Mouse (Mus musculus): ENCODE data around the gene Polr2b. TPM values are rescaled to one million over a fixed set of nuclear protein-coding genes. Genes with fewer than 3 reads are reported as not detected.

The Polr2b gene
- polyA plus RNA-seq, 1 experiment from 2014 or later = 60.3 TPM

- Histone ChIP-seq H3K4me1 (peaks cover 25% of the 10 kb centered on the region), H3K36me3 (peaks cover 48% of the 10 kb centered on the region), H3K27me3 (ENCODE audit: insufficient read depth, poor library complexity, severe bottlenecking) (no peaks in the 10 kb centered on the region), H3K27ac (peak overlapping the region; percentile 94), H3K4me3 (peak overlapping the region; percentile 93), H3K9me3 (no peaks in the 10 kb centered on the region)
- under 1% methylated on average over 76 of the region's 76 CpGs for WGBS
- DNase-seq (ENCODE audit: low spot score) = peak; percentile 77
Observed at GRCm38 (mm10) chr5:77309051-77309906, 668 bp upstream of the Polr2b start.

- peaks cover 63% of the 10 kb centered on the region for H3K36me3 ChIP-seq
- no peak overlapping the region for H3K4me3 ChIP-seq
Observed at GRCm38 (mm10) chr5:77314206-77314605, 4.3 kb downstream of the Polr2b start.

GRCm38 (mm10) chr5:77314986-77315385, 5.0 kb downstream of the Polr2b start:
- Histone ChIP-seq H3K4me3 (no peak overlapping the region), H3K4me1 (peaks cover 7% of the 10 kb centered on the region; the same call in 1 of the 2 replicates), H3K9me3 (no peaks in the 10 kb centered on the region), H3K27ac (no peak overlapping the region), H3K36me3 (peaks cover 68% of the 10 kb centered on the region), H3K27me3 (ENCODE audit: insufficient read depth, poor library complexity, severe bottlenecking) (no peaks in the 10 kb centered on the region)
- no peak for DNase-seq (ENCODE audit: low spot score)
- WGBS = 89% methylated on average over 6 of the region's 6 CpGs

More at GRCm38 (mm10) chr5:77314206-77314605, 4.3 kb downstream of the Polr2b start:
- Histone ChIP-seq H3K4me1 (peaks cover 11% of the 10 kb centered on the region), H3K9me3 (no peaks in the 10 kb centered on the region), H3K27ac (no peak overlapping the region), H3K27me3 (ENCODE audit: insufficient read depth, poor library complexity, severe bottlenecking) (no peaks in the 10 kb centered on the region)
- DNase-seq (ENCODE audit: low spot score) = no peak
- 90% methylated on average over 4 of the region's 4 CpGs for WGBS

GRCm38 (mm10) chr5:77324936-77325335, 15.0 kb downstream of the Polr2b start:
- WGBS = 74% methylated on average over 1 of the region's 1 CpGs
- H3K9me3 ChIP-seq = no peaks in the 10 kb centered on the region
- no peaks in the 10 kb centered on the region for H3K4me1 ChIP-seq
- peaks cover 96% of the 10 kb centered on the region for H3K36me3 ChIP-seq
- DNase-seq (ENCODE audit: low spot score) = no peak
- no peak overlapping the region for H3K27ac ChIP-seq
- no peaks in the 10 kb centered on the region for H3K27me3 ChIP-seq (ENCODE audit: insufficient read depth, poor library complexity, severe bottlenecking)
- H3K4me3 ChIP-seq = no peak overlapping the region

- no peak overlapping the region for H3K27ac ChIP-seq
- H3K36me3 ChIP-seq = peaks cover 95% of the 10 kb centered on the region
- no peak for DNase-seq (ENCODE audit: low spot score)
- H3K4me1 ChIP-seq = no peaks in the 10 kb centered on the region
- 83% methylated on average over 5 of the region's 5 CpGs for WGBS
- no peaks in the 10 kb centered on the region for H3K9me3 ChIP-seq
- H3K4me3 ChIP-seq = no peak overlapping the region
- H3K27me3 ChIP-seq (ENCODE audit: insufficient read depth, poor library complexity, severe bottlenecking) = no peaks in the 10 kb centered on the region
Observed at GRCm38 (mm10) chr5:77330154-77330553, 20.2 kb downstream of the Polr2b start.

- Histone ChIP-seq H3K4me1 (no peaks in the 10 kb centered on the region), H3K4me3 (no peak overlapping the region), H3K9me3 (no peaks in the 10 kb centered on the region), H3K27ac (no peak overlapping the region), H3K27me3 (ENCODE audit: insufficient read depth, poor library complexity, severe bottlenecking) (no peaks in the 10 kb centered on the region), H3K36me3 (peaks cover 88% of the 10 kb centered on the region)
- DNase-seq (ENCODE audit: low spot score) = no peak
- WGBS = 91% methylated on average over 4 of the region's 4 CpGs
Observed at GRCm38 (mm10) chr5:77340033-77340432, 30.1 kb downstream of the Polr2b start.

- Histone ChIP-seq H3K27ac (no peak overlapping the region), H3K27me3 (ENCODE audit: insufficient read depth, poor library complexity, severe bottlenecking) (no peaks in the 10 kb centered on the region), H3K36me3 (peaks cover 72% of the 10 kb centered on the region), H3K4me3 (no peak overlapping the region), H3K9me3 (no peaks in the 10 kb centered on the region), H3K4me1 (no peaks in the 10 kb centered on the region)
- 96% methylated on average over 8 of the region's 8 CpGs for WGBS
- no peak for DNase-seq (ENCODE audit: low spot score)
Observed at GRCm38 (mm10) chr5:77348901-77349300, 39.0 kb downstream of the Polr2b start.

- Histone ChIP-seq H3K4me3 (no peak overlapping the region), H3K36me3 (peaks cover 61% of the 10 kb centered on the region), H3K27ac (no peak overlapping the region), H3K4me1 (peaks cover under 1% of the 10 kb centered on the region; the same call in 1 of the 2 replicates), H3K27me3 (ENCODE audit: insufficient read depth, poor library complexity, severe bottlenecking) (peaks cover under 1% of the 10 kb centered on the region; the same call in 1 of the 2 replicates), H3K9me3 (no peaks in the 10 kb centered on the region)
- 90% methylated on average over 15 of the region's 15 CpGs for WGBS
- no peak for DNase-seq (ENCODE audit: low spot score)
Observed at GRCm38 (mm10) chr5:77349971-77350658, 40.2 kb downstream of the Polr2b start.

GRCm38 (mm10) chr5:77351691-77352090, 41.7 kb downstream of the Polr2b start:
- Histone ChIP-seq H3K36me3 (peaks cover 46% of the 10 kb centered on the region), H3K9me3 (no peaks in the 10 kb centered on the region), H3K27me3 (ENCODE audit: insufficient read depth, poor library complexity, severe bottlenecking) (peaks cover 6% of the 10 kb centered on the region), H3K27ac (no peak overlapping the region), H3K4me3 (no peak overlapping the region), H3K4me1 (peaks cover 6% of the 10 kb centered on the region; the same call in 1 of the 2 replicates)
- WGBS = 84% methylated on average over 9 of the region's 9 CpGs
- DNase-seq (ENCODE audit: low spot score) = no peak

- peak; percentile 92 for DNase-seq (ENCODE audit: low spot score)
- Histone ChIP-seq H3K4me1 (peaks cover 20% of the 10 kb centered on the region), H3K27ac (no peak overlapping the region), H3K9me3 (no peaks in the 10 kb centered on the region), H3K36me3 (peaks cover 19% of the 10 kb centered on the region), H3K27me3 (ENCODE audit: insufficient read depth, poor library complexity, severe bottlenecking) (peaks cover 6% of the 10 kb centered on the region), H3K4me3 (peak overlapping the region; percentile 40; the same call in 1 of the 2 replicates)
- 10% methylated on average over 16 of the region's 16 CpGs for WGBS
Observed at GRCm38 (mm10) chr5:77354361-77354787, 44.4 kb downstream of the Polr2b start.

GRCm38 (mm10) chr5:77355307-77356265, 45.6 kb downstream of the Polr2b start:
- no peak for DNase-seq (ENCODE audit: low spot score)
- no peak overlapping the region for H3K27ac ChIP-seq

GRCm38 (mm10) chr5:77357405-77358149, 47.6 kb downstream of the Polr2b start:
- H3K9me3 ChIP-seq = no peaks in the 10 kb centered on the region
- H3K4me1 ChIP-seq = peaks cover 20% of the 10 kb centered on the region
- WGBS = 11% methylated on average over 22 of the region's 22 CpGs
- H3K36me3 ChIP-seq = no peaks in the 10 kb centered on the region
- H3K27ac ChIP-seq = peak overlapping the region; percentile 89
- H3K27me3 ChIP-seq (ENCODE audit: insufficient read depth, poor library complexity, severe bottlenecking) = peaks cover 6% of the 10 kb centered on the region
- DNase-seq (ENCODE audit: low spot score) = peak; percentile 82
- H3K4me3 ChIP-seq = peak overlapping the region; percentile 64

More at GRCm38 (mm10) chr5:77355307-77356265, 45.6 kb downstream of the Polr2b start:
- Histone ChIP-seq H3K27me3 (ENCODE audit: insufficient read depth, poor library complexity, severe bottlenecking) (peaks cover 6% of the 10 kb centered on the region), H3K36me3 (peaks cover 8% of the 10 kb centered on the region), H3K4me3 (no peak overlapping the region), H3K4me1 (peaks cover 20% of the 10 kb centered on the region), H3K9me3 (no peaks in the 10 kb centered on the region)
- 69% methylated on average over 19 of the region's 19 CpGs for WGBS

All from heart, embryonic 10.5 days (tissue).